Mouse (Mus musculus) lung, adult 18-20 months (tissue): Measurements from ENCODE around the gene Serpini1.
"Not testable (repeated sequence)": the region's sequence is repeated elsewhere in the genome, so short reads cannot be mapped to it uniquely, and the experiment has no call there.

Experiments used
- DNase-seq, 2 experiments: peaks; one replicate each; pipeline ENCODE4 v3.0.0; 2022; ENCODE audit warnings: mixed read lengths in 2 of 2

The Serpini1 gene

GRCm38 (mm10) chr3:75639546-75639945 is 82.2 kb downstream of the Serpini1 start:
- DNase-seq, result no peak

DNA sequence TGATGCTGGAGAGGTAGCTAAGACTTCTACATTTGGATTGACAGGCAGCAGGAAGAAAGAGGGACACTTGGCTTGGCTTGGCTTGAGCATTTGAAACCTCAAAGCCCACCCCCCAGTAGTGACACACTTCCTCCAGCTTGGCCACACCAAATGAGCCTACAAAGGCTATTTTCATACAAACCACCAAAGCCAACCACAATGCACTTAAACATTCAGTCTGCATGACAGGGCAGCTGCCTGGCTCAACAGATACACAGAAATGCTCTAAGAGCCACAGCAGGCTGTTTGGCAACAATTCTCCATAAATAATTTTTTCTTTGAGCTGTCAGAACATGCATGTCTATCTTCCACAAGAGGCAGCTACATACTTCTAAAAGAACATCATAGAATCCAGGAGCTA is 90.2 kb downstream of the Serpini1 start:
- DNase-seq, result no peak

GRCm38 (mm10) chr3:75648226-75648625 is 90.9 kb downstream of the Serpini1 start:
- DNase-seq, result no peak

- DNase-seq, result not testable (repeated sequence)
Observed at GRCm38 (mm10) chr3:75650416-75651154, 93.2 kb downstream of the Serpini1 start.

DNA sequence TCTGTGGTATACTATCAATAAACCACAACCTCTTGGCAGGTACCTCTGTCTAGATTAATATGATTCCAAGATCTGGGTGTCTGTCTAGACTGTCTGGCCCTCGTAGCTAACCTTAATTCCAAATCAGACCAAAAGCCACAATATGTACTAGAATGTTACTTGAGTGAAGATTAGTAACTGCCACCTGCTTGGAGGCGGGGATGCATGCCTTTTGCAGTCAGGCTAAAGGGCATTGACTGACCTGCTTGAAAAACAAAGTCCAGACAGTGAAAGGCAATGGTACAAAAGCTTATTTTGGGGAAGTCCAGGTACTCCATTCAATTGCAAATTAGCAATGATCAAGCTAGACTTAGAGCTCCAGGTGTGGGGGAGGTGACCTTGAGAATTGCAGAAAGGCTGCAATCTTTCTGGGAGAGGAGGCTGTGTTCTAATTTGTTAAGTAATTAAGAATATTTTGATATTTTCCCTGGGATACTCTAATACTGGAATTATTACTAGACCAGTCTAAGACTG is 94.3 kb downstream of the Serpini1 start:
- DNase-seq, result no peak

DNA sequence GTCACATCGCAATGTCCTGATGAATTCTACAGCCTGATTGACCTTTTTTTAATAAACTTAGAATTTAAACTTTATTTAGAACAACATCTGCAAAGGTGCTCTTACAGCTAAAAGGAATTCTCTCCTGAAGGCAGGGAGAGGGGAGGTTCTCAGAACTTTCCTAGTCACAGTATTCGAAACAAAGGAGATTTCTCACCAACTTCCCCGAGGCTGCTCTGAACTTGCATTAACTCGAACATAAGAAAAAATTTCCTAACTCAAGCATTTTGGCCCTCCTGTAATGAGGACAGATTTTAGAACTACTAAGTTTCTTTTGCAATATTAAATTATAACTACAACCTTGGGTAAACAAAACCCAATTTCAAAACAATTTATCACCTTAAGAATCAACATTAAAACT is 96.6 kb downstream of the Serpini1 start:
- not testable (repeated sequence) for DNase-seq

DNA sequence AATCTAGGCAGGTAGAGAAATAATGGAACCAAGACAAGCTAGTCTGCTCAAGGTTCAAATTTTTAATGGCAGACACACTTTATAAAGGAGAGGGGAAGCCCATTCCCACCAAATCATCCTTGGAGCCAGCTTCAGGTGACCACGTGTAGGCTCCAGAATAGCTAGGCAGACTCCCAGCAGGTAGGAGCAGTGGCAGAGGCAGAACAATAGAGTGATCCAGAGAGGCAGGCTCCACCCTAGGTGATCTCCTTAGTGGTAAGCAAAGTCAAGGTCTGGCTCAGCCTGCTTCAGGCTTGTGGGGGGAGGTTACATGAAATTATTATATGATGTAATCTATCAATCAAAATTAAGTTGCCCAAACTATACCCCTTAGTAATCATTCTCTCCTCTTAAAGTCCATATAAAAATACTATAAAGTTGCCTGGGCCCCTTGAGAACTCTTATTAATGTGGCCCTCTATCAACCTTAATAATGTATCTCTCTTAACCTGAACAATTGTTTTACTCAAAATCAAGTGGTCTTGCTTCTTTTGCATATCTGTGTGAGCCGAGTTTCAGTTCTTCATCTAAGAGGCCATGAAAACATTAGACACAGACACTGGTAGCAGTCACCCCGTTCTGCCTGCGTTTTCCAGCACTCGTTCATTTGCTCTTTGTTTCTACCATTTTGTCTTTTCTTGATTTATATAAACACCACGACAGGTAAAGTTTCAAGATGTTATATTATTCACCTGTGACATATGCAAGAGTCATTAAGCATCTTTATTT is 98.4 kb downstream of the Serpini1 start:
- DNase-seq, result no peak

DNA sequence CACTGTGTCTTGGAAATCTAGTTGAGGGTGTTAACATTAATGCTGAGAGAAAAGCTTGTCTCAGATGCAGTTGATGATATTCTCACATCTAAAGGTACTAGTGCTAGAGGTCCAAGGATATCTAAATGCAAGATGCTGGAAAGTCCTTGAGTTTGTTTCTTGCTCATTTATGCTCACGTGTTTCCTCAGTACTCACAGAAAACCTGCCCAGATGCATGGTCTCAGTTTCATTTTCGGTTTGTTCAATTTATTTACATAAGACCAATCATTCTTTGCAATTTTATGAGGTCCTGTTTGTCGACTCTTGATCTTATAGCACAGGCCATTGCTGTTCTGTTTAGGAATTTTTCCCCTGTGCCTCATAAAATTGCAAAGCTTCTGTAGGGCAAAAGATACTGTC is 109.6 kb downstream of the Serpini1 start:
- no peak for DNase-seq

DNA sequence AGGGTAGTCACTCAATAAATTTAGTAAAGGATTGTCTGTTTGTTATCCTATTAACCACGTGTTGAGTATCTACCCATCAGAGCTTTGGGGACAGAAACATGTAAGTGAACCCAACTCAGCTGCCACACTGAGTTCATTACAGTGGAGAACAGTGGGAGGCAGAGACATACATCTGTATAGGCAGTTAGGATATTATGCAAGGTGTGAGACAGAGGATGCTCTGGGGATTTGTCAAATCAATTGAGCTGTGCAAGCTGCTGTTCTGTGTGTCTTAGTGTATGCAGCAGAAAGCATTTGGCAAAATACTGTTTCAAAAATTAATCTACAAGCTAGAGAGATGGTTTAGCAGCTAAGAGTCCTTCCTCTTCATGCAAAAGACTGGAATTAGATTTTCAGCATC is 113.1 kb downstream of the Serpini1 start:
- no peak for DNase-seq

- DNase-seq, result no peak
Observed at GRCm38 (mm10) chr3:75682881-75683280, 125.5 kb downstream of the Serpini1 start.

DNA sequence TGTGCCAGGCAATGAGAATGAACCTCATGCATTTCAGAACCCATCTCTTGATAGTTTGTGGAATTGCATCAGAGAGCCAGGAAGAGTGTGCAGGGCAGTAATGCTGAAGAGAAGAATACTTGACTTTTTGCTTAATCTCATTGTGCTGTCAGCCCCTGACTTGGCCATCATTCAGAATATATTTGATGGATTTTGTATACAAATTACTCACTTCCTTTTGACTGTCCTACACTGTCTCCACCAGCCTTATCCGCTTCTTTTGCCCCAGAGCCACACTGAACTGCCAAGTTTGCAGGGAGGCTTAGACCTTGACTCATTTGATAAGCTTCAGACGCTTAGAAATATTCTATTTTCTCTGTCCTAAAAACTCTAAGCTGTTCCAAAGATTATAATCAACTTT is 129.4 kb downstream of the Serpini1 start:
- DNase-seq, result no peak

DNA sequence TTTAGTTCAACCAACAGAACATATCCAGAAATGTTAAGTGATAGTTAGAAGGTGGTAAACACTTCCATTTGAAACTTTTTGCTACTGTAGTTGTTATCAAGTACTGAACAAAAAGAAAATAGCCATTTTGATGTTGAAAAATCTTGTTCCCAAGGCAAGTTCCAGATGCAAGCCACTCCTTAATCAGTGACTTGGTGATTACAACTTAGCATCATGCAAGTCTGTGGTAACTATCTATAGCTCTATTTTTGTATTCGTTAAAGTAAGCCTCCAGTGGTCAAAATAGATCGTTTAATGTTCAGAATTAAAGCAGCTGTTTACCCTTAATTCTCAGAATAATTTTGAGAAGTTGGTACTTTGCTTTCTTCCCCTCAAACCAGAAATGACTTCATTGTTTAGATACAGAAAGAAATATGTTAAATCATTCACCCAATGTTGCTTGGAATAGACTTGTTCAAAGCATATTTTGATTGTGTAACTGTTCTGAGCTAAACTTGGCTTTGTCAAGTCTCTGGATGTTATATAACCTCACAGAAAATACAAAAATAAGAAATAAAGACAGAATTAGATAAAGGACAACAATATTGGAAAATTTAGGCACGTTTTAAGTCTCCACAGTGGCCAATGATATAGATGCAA is 130.0 kb downstream of the Serpini1 start:
- no peak for DNase-seq

DNA sequence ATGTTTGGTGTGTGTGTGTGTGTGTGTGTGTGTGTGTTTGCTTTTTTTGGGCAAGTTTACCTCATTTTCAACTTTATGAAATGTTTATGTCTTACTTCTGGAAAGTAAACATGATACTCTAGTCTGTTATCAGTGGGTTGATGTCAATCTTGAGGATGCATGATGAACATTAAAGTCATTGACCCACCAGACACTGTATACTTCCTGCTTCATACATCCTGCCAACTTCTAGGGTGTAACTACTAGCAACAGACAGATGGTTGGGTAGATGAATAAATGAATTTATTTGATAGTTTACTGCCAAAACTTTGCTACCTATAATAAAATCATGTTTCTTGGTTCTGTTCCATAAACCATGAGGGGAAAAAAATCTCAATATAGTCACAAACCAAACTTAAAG is 133.0 kb downstream of the Serpini1 start:
- DNase-seq, result no peak

GRCm38 (mm10) chr3:75692088-75692487 is 134.7 kb downstream of the Serpini1 start:
- DNase-seq, result no peak
